Mouse (Mus musculus): ENCODE data around the gene Nup107.

GRCm38 (mm10) chr10:117811555-117811954, 19.1 kb upstream of the Nup107 start:
- TF ChIP-seq POLR2A (IDR thresholded peaks at IDR 0.05; ENCODE audit: insufficient read depth, low read length) (no peak), CTCF (IDR thresholded peaks at IDR 0.05; ENCODE audit: low read depth, low read length) (no peak), EP300 (IDR thresholded peaks at IDR 0.05; ENCODE audit: insufficient read depth, low read depth, low read length) (peak; percentile 58; the same call in 1 of the 2 replicates)
